Mouse (Mus musculus) neural tube, embryonic 13.5 days (tissue): ENCODE measurements around the gene Shisa4. TPM values are rescaled to one million over a fixed set of nuclear protein-coding genes. Genes with fewer than 3 reads are reported as not detected.

ENCODE experiments used
- ATAC-seq: fragments of 200-750 bp; cut with Nextera tagmentation; 2 replicates; pipeline ENCODE4 v1.8.0; 2017; ENCODE audit warnings: low read depth, mild to moderate bottlenecking, moderate TSS enrichment, moderate library complexity
- H3K27ac ChIP-seq: fragments of 300-500 bp; sonication (generic); replicated peaks from 2 replicates; pipeline ENCODE4 v1.5.1; 2015; ENCODE audit warnings: moderate library complexity, mild to moderate bottlenecking, inconsistent platforms
- H3K27me3 ChIP-seq: fragments of 300-500 bp; sonication (generic); 2 replicates; pipeline ENCODE4 v1.6.1; 2015; ENCODE audit warnings: mild to moderate bottlenecking, inconsistent platforms
- H3K36me3 ChIP-seq: fragments of 300-500 bp; sonication (generic); 2 replicates; pipeline ENCODE4 v1.6.1; 2015; ENCODE audit warnings: mild to moderate bottlenecking, inconsistent platforms
- H3K4me1 ChIP-seq: fragments of 300-500 bp; sonication (generic); replicated peaks from 2 replicates; pipeline ENCODE4 v1.6.1; 2015; ENCODE audit warnings: inconsistent platforms
- H3K4me2 ChIP-seq: fragments of 300-500 bp; sonication (generic); 2 replicates; pipeline ENCODE4 v1.6.1; 2015; ENCODE audit warnings: inconsistent platforms, mild to moderate bottlenecking, moderate library complexity
- H3K4me3 ChIP-seq: fragments of 300-500 bp; sonication (generic); 2 replicates; pipeline ENCODE4 v1.5.1; 2015; ENCODE audit warnings: mild to moderate bottlenecking, inconsistent platforms
- H3K9ac ChIP-seq: fragments of 300-500 bp; sonication (generic); 2 replicates; pipeline ENCODE4 v1.6.1; 2015; ENCODE audit warnings: moderate library complexity, mild to moderate bottlenecking, inconsistent platforms
- H3K9me3 ChIP-seq: fragments of 300-500 bp; sonication (generic); 2 replicates; pipeline ENCODE4 v1.6.1; 2016; ENCODE audit warnings: inconsistent platforms
- WGBS: fragments of 180-500 bp; shearing (Covaris S2); methylation state at CpG from one replicate; pipeline ENCODE4 v1.1.7; 2015; 5-methylcytosine and 5-hydroxymethylcytosine counted together
- polyA plus RNA-seq: library from polyadenylated mRNA; unstranded; fragments of >200 nt; fragmentation: Nextera tagmentation; extraction: Ambion mirVana; gene quantifications from 2 replicates; pipeline ENCODE4 v1.2.1, GENCODE M21; 2015

Gene Shisa4
- polyA plus RNA-seq, 1 experiment from 2014 or later, result 95.4 TPM

DNA sequence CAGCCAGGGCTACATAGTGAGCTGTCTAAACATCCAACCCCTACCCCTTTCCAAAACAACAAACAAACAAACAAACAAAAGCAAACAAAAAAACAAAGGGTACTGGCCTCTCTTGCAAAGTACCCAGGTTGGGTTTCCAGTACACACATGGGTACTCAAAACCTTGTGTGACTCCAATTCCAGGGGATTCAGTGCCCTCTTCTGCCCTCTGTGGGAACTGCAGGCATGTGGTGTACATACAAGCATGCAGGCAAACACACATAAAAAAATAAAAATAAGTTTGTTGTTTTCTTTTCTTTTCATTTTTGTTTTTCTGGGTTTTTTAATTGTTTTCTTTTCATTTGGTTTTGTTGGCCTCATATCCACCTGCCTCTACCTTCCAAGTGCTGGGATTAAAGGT, 12.9 kb downstream of the Shisa4 start:
- no peaks in the 10 kb centered on the region for H3K4me1 ChIP-seq
- no peak overlapping the region for H3K27ac ChIP-seq
- H3K27me3 ChIP-seq, result no peaks in the 10 kb centered on the region
- no peak for ATAC-seq
- H3K36me3 ChIP-seq, result no peaks in the 10 kb centered on the region
- H3K9ac ChIP-seq, result no peak overlapping the region
- no peak overlapping the region for H3K4me3 ChIP-seq
- no peak overlapping the region for H3K4me2 ChIP-seq
- no peaks in the 10 kb centered on the region; the same call in 1 of the 2 replicates for H3K9me3 ChIP-seq

DNA sequence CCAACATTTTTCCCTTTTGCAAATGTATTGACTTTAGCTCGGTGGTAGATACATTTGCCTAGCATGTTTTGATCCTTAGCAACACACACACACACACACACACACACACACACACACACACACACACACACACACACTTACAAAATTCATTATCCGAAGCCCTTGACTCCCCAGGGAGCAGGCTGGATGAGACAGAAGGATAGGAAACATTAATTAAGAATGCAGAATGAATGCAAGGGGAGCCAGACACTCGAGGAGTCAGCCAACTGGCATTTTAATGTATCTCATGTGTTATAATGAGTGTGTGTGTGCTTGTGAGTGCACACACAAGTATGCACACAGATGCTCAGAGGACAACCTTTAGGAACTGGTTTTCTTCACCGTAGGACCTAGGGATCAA, 13.5 kb downstream of the Shisa4 start:
- no peak for ATAC-seq
- WGBS, result 56% methylated on average over 4 of the region's 4 CpGs

DNA sequence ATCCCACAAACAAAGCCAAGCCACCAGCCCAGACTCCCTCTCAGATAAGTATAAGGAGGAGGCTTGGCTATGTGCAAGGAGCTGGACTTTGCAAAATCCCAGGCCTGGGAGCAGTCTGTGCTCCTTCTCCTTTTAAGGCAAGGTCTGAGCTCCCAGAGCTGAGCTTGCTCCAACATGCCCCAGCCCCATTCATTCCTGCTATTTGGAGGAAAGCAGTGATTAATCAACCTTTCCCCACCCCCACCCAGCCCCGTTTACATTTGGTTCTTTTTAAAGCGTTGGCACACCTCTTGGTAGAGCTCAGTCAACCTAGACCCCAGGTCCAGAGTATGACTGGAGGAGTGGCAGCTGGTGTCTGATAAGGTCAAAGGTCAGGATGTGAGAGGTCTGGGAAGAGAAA, 16.0 kb downstream of the Shisa4 start:
- Histone ChIP-seq H3K27me3 (no peaks in the 10 kb centered on the region), H3K4me3 (no peak overlapping the region), H3K9ac (no peak overlapping the region), H3K36me3 (no peaks in the 10 kb centered on the region), H3K27ac (no peak overlapping the region), H3K4me2 (no peak overlapping the region), H3K9me3 (no peaks in the 10 kb centered on the region; the same call in 1 of the 2 replicates), H3K4me1 (no peaks in the 10 kb centered on the region)
- WGBS, result 48% methylated on average over 2 of the region's 2 CpGs
- ATAC-seq, result no peak

More for the DNA sequence above, 13.5 kb downstream of the Shisa4 start:
- Histone ChIP-seq H3K4me1 (no peaks in the 10 kb centered on the region), H3K36me3 (no peaks in the 10 kb centered on the region), H3K4me3 (no peak overlapping the region), H3K9me3 (no peaks in the 10 kb centered on the region; the same call in 1 of the 2 replicates), H3K27me3 (no peaks in the 10 kb centered on the region), H3K4me2 (no peak overlapping the region), H3K9ac (no peak overlapping the region), H3K27ac (no peak overlapping the region)

DNA sequence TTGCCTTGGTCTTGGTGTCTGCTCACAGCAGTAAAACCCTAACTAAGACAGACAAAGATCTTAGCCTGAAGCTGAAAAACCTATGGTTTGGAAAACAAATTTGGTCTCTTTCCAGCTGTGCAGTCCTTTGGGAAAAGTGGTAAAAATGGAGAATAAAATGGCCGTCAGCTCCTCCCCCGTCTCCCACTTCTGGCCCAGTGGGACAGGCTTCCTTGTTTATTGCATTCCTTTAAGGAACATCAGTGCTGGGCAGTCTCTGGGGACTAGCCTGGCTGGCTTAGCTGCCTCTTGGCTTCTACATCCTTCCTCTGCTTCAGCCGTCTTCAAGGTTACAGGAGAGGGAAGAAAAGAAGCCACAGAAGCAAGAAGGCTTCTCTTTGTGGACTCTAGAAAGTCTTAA, 23.1 kb downstream of the Shisa4 start:
- no peaks in the 10 kb centered on the region for H3K27me3 ChIP-seq
- H3K36me3 ChIP-seq, result no peaks in the 10 kb centered on the region
- no peak overlapping the region for H3K9ac ChIP-seq
- ATAC-seq, result no peak
- no peaks in the 10 kb centered on the region for H3K9me3 ChIP-seq
- H3K4me2 ChIP-seq, result no peak overlapping the region
- WGBS, result 56% methylated on average over 3 of the region's 3 CpGs
- H3K4me3 ChIP-seq, result no peak overlapping the region
- H3K4me1 ChIP-seq, result no peaks in the 10 kb centered on the region; the same call in 1 of the 2 replicates
- no peak overlapping the region for H3K27ac ChIP-seq

DNA sequence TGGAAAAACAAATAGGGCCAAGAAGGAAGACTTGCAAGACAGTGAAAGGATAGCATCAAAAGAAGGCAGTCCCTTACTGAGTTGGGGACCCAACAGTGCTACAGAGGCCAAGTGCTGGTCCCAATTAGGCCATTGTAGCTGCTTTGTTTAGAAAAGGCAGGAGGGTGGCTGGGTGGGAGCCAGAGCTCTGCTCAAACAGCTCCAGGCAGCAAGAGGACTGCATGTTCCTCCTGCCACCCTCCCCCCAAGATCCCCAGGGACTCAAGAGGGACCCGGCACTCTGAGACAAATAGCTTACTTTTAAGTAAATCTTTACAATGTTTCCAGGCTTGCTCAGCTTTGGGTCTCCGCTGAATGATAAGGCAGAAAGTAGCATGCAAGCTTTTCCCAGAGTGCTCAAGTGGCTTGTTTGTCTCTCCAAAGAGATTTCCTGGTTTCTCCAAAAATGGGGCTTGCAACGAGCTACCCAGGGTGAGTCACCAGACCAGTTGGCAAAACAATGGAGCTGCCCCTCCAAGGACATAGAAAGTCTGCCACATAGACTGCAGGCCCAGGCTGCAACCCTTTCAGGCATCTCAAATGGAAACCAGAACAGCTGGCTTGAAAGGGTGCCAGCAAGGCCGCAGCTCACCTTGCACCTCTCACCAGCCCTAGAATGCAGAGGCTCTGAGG, 27.4 kb downstream of the Shisa4 start:
- H3K27me3 ChIP-seq, result no peaks in the 10 kb centered on the region
- no peak overlapping the region for H3K4me2 ChIP-seq
- no peak overlapping the region for H3K4me3 ChIP-seq
- H3K36me3 ChIP-seq, result no peaks in the 10 kb centered on the region
- no peak overlapping the region for H3K27ac ChIP-seq
- ATAC-seq, result no peak
- H3K9me3 ChIP-seq, result no peaks in the 10 kb centered on the region
- H3K9ac ChIP-seq, result no peak overlapping the region
- H3K4me1 ChIP-seq, result no peaks in the 10 kb centered on the region; the same call in 1 of the 2 replicates
- 52% methylated on average over 4 of the region's 4 CpGs for WGBS

DNA sequence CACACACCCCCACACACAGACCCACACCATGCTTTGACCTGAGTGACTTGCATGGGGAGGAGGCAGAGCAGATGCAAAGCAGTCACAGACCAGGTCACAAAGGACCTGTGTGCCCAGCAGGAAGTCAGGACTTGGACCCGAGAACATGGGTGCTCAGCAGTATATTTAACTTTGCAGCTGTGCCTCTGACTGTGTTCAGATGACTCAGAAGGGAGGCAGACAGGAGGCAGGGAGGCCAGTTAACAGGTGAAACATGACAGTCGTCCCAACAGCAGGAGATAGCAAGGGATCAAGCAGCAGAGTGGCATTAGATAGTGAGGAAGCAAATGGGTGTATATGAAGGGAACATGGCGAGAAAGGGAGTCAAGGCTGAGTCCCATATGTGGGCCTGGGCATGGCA, 28.1 kb downstream of the Shisa4 start:
- Histone ChIP-seq H3K36me3 (no peaks in the 10 kb centered on the region), H3K4me3 (no peak overlapping the region), H3K9me3 (no peaks in the 10 kb centered on the region), H3K9ac (no peak overlapping the region), H3K27ac (no peak overlapping the region), H3K4me1 (peaks cover 2% of the 10 kb centered on the region; the same call in 1 of the 2 replicates), H3K4me2 (no peak overlapping the region), H3K27me3 (no peaks in the 10 kb centered on the region)
- WGBS, result 73% methylated on average over 3 of the region's 3 CpGs
- ATAC-seq, result no peak

DNA sequence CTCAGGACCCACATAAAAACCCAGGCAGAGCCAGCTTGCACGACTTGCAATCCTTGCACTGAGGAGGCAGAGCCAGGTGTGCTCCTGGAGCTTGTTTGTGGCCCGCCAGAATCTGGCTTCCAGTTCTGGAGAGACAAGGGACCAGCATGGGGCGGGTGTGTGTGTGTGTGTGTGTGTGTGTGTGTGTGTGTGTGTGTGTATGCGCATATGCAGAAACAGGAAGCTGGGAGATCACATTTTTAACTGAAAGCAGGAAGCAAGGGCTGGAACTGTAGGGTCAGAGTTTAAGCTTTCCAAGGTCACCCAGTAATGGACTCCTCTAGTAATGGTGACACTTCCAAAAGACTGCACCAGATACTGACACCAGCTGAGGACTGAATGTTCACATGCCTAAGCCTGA, 31.0 kb downstream of the Shisa4 start:
- Histone ChIP-seq H3K4me3 (no peak overlapping the region), H3K4me2 (no peak overlapping the region), H3K9me3 (no peaks in the 10 kb centered on the region), H3K27me3 (no peaks in the 10 kb centered on the region), H3K9ac (no peak overlapping the region), H3K36me3 (no peaks in the 10 kb centered on the region), H3K4me1 (peaks cover 4% of the 10 kb centered on the region; the same call in 1 of the 2 replicates), H3K27ac (no peak overlapping the region)
- WGBS, result 59% methylated on average over 4 of the region's 4 CpGs
- no peak for ATAC-seq

DNA sequence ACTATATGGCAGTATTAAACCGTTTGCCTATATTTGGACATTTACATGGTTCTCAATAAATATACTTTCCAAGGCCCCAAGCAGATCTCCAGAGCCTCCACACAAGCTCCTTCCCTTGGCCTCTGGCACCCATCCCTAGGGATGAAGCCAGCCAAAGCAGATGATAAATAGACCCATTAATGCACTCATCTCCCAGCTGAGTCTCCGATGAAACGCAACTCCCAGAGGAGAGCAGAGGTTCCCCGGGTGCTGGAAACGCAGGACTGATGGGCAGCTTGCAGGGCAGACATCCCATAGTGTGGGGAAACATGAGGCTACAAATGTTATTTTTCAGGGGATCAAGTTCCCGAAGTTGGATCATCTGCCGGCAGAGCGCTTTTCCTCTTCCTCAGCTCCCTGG, 33.1 kb downstream of the Shisa4 start:
- H3K4me3 ChIP-seq, result no peak overlapping the region
- H3K9ac ChIP-seq, result no peak overlapping the region
- H3K36me3 ChIP-seq, result no peaks in the 10 kb centered on the region
- no peaks in the 10 kb centered on the region for H3K9me3 ChIP-seq
- WGBS, result 55% methylated on average over 8 of the region's 8 CpGs
- H3K27ac ChIP-seq, result no peak overlapping the region
- ATAC-seq, result no peak
- no peaks in the 10 kb centered on the region for H3K27me3 ChIP-seq
- no peak overlapping the region for H3K4me2 ChIP-seq
- 0 out of 2 replicates have a peak, but pooled peaks cover 4% of the 10 kb centered on the region for H3K4me1 ChIP-seq

DNA sequence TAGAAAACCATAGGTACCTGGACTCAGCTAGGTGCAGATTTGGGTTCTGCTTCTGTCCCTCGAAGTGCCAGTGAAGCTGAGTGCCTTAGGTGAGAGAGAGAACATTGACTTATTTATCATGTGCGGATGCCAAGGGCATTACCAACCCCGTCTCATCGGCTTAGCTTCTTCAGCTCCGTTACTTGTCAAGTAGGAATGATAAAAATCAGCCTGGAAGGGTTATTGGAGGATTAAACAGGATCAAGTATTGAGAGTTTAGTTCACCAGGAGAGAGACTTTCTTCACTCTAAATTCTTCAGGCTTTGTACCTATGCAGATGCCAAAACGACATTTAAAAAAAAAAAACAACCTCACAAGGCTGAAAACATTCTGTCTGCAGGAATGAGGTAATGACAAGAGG, 44.5 kb downstream of the Shisa4 start:
- H3K4me1 ChIP-seq, result no peaks in the 10 kb centered on the region
- no peaks in the 10 kb centered on the region for H3K9me3 ChIP-seq
- H3K36me3 ChIP-seq, result no peaks in the 10 kb centered on the region
- 80% methylated on average over 6 of the region's 6 CpGs for WGBS
- H3K27me3 ChIP-seq, result no peaks in the 10 kb centered on the region
- no peak for ATAC-seq
- no peak overlapping the region for H3K4me3 ChIP-seq
- no peak overlapping the region for H3K27ac ChIP-seq
- no peak overlapping the region for H3K4me2 ChIP-seq
- H3K9ac ChIP-seq, result no peak overlapping the region

DNA sequence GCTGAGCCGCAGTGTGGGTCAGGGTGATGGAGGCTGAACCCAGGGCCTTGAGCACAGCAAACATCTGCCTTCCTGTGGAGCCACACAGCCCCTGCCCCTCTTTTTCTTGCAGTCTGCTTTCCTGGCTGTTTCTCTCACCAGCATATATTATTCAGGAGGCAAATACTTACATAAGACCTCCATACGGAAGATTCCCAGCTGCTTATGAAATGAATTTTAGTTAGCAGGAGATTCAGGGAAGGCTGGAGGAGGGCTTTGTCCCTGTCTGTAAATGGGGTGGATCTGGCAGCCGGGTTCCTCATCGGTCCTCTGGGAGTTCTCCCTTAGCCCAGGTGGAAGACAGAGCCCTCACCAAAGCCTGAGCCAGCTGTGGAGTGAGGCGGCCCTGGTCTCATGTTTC, 46.7 kb downstream of the Shisa4 start:
- no peak overlapping the region for H3K9ac ChIP-seq
- no peak overlapping the region for H3K27ac ChIP-seq
- no peak overlapping the region for H3K4me2 ChIP-seq
- ATAC-seq, result no peak
- no peaks in the 10 kb centered on the region for H3K4me1 ChIP-seq
- 74% methylated on average over 5 of the region's 5 CpGs for WGBS
- H3K9me3 ChIP-seq, result no peaks in the 10 kb centered on the region
- H3K4me3 ChIP-seq, result no peak overlapping the region
- H3K36me3 ChIP-seq, result no peaks in the 10 kb centered on the region
- no peaks in the 10 kb centered on the region for H3K27me3 ChIP-seq

DNA sequence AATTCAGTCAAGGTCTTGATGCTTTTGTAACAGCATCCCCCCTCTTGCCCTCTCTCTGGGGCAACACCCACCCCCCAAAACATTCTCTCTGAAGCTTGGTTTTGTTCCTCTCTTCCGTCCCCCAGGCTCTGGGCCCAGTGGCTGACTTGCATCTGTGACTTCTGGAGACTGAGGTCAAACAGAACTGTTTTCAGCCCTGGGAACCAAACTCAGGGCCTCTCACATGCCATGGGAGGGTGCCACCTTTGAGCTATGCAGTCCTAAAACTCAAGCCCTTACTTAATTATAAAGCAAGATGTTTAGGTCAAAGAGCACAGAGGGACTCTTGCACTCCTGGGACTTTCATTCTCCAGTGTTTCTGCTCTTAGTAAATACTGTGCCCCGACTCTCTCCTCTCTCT, 49.1 kb downstream of the Shisa4 start:
- 84% methylated on average over 2 of the region's 2 CpGs for WGBS
- H3K27me3 ChIP-seq, result peaks cover 10% of the 10 kb centered on the region
- no peak overlapping the region for H3K27ac ChIP-seq
- H3K4me3 ChIP-seq, result no peak overlapping the region
- H3K36me3 ChIP-seq, result no peaks in the 10 kb centered on the region
- H3K9me3 ChIP-seq, result no peaks in the 10 kb centered on the region
- H3K9ac ChIP-seq, result no peak overlapping the region
- H3K4me2 ChIP-seq, result no peak overlapping the region
- no peak for ATAC-seq
- no peaks in the 10 kb centered on the region for H3K4me1 ChIP-seq

DNA sequence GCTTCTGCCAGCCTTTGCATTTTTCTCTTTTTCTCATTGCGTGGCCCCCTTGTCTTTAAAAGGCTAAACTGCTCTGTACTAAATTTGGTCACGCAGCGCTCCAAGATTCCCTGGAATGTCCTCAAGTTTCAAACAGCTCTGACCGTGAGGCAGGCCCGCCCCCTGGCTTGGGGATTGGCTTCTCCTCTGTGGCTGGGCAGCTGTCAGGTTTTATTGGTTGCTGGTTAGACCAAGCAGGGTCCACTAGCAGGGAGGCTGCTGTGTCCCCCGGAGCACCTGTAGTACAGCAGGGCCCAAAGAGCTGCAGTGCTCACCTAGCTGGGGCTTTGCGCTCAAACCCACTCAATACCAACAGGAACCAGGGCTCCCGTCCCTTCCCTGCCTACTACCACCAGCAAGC, 50.5 kb downstream of the Shisa4 start, which contains the start of gene Lmod1:
Gene Lmod1, plus strand, starts transcription at position 237 of the 400 bp plus-strand sequence.
- ATAC-seq, result no peak
- Histone ChIP-seq H3K36me3 (no peaks in the 10 kb centered on the region), H3K9me3 (no peaks in the 10 kb centered on the region), H3K27me3 (peaks cover 13% of the 10 kb centered on the region), H3K4me1 (no peaks in the 10 kb centered on the region), H3K9ac (no peak within 1 kb of the TSS), H3K4me3 (no peak within 1 kb of the TSS), H3K27ac (no peak within 1 kb of the TSS), H3K4me2 (peak within 1 kb of the TSS; percentile 4)
- WGBS, result 16% methylated on average over 8 of the region's 8 CpGs

DNA sequence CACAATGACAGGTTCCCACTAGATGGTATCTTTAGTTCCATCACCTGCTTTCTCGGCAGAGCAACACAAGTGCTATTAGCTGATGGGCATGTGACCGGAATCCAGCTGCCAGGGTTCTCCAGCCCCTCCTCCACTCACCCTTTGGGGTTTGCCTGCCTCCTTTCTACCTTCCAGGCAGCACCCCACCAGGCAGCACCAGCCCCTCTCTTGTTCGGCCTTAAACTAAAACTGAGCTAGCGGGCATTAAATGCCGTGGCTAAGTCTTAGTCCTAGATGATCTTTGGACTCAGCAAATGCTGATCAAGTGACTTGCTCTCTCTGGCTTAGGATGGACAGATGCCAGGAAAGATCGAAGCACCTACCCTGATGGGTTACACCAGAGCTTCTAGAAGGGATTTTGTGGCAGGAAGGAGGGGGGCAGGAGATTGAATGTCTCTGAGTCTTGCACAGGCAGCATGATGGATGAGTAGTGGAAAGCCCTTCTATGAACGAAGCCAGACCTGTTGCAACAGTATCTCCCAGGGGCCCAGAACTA, 51.6 kb downstream of the Shisa4 start:
- ATAC-seq, result no peak
- Histone ChIP-seq H3K4me2 (no peak overlapping the region), H3K27ac (no peak overlapping the region), H3K9ac (no peak overlapping the region), H3K4me1 (no peaks in the 10 kb centered on the region), H3K36me3 (no peaks in the 10 kb centered on the region), H3K9me3 (no peaks in the 10 kb centered on the region), H3K4me3 (no peak overlapping the region), H3K27me3 (peaks cover 14% of the 10 kb centered on the region)
- WGBS, result 81% methylated on average over 7 of the region's 7 CpGs
